Mouse (Mus musculus): ENCODE results near the gene Ptprf. TPM values are rescaled to one million over a fixed set of nuclear protein-coding genes. Genes with fewer than 3 reads are reported as not detected.

Gene Ptprf
- polyA plus RNA-seq, 1 experiment from 2014 or later, result 79.8 TPM

- peak; percentile 87 for ATAC-seq (ENCODE audit: insufficient number of reproducible peaks, insufficient read depth, low FRiP score, low read depth)
- Histone ChIP-seq H3K9ac (replicated peaks; ENCODE audit: low read depth, low read length) (no peak overlapping the region), H3K4me1 (ENCODE audit: control insufficient read depth, insufficient read depth, low read length) (peaks cover 52% of the 10 kb centered on the region)
These were observed 14.5 kb downstream of the Ptprf start for GRCm38 (mm10) chr4:118276520-118277232.

GRCm38 (mm10) chr4:118275601-118276519, 15.3 kb downstream of the Ptprf start:
- H3K27ac ChIP-seq (ENCODE audit: low read length), result peak overlapping the region; percentile 48
- peaks cover 52% of the 10 kb centered on the region for H3K4me1 ChIP-seq (ENCODE audit: control insufficient read depth, insufficient read depth, low read length)
- no peak overlapping the region for H3K4me3 ChIP-seq (ENCODE audit: low read depth, low read length)
- H3K9me3 ChIP-seq (ENCODE audit: control insufficient read depth, low read depth, low read length), result no peaks in the 10 kb centered on the region
- 72% methylated on average over 6 of the region's 6 CpGs for WGBS
- peak; percentile 50 for ATAC-seq (ENCODE audit: insufficient number of reproducible peaks, insufficient read depth, low FRiP score, low read depth)
- no peak overlapping the region for H3K9ac ChIP-seq (replicated peaks; ENCODE audit: low read depth, low read length)
- H3K27me3 ChIP-seq (ENCODE audit: control insufficient read depth, insufficient read depth, low read length), result no peaks in the 10 kb centered on the region
- H3K4me2 ChIP-seq (replicated peaks; ENCODE audit: low read depth, low read length), result peak overlapping the region; percentile 6; the same call in 1 of the 2 replicates
- H3K36me3 ChIP-seq (ENCODE audit: control insufficient read depth, insufficient read depth, low read length), result peaks cover 18% of the 10 kb centered on the region; the same call in 1 of the 2 replicates

More at GRCm38 (mm10) chr4:118276520-118277232, 14.5 kb downstream of the Ptprf start:
- Histone ChIP-seq H3K27ac (ENCODE audit: low read length) (peak overlapping the region; percentile 48), H3K27me3 (ENCODE audit: control insufficient read depth, insufficient read depth, low read length) (no peaks in the 10 kb centered on the region), H3K9me3 (ENCODE audit: control insufficient read depth, low read depth, low read length) (no peaks in the 10 kb centered on the region), H3K4me3 (ENCODE audit: low read depth, low read length) (no peak overlapping the region), H3K4me2 (replicated peaks; ENCODE audit: low read depth, low read length) (peak overlapping the region; percentile 6; the same call in 1 of the 2 replicates), H3K36me3 (ENCODE audit: control insufficient read depth, insufficient read depth, low read length) (peaks cover 19% of the 10 kb centered on the region; the same call in 1 of the 2 replicates)
- WGBS, result 22% methylated on average over 9 of the region's 9 CpGs

GRCm38 (mm10) chr4:118274521-118274920, 16.7 kb downstream of the Ptprf start:
- 48% methylated on average over 7 of the region's 7 CpGs for WGBS
- no peaks in the 10 kb centered on the region for H3K27me3 ChIP-seq (ENCODE audit: control insufficient read depth, insufficient read depth, low read length)
- no peaks in the 10 kb centered on the region for H3K9me3 ChIP-seq (ENCODE audit: control insufficient read depth, low read depth, low read length)
- peaks cover 28% of the 10 kb centered on the region; the same call in 1 of the 2 replicates for H3K36me3 ChIP-seq (ENCODE audit: control insufficient read depth, insufficient read depth, low read length)
- H3K4me2 ChIP-seq (replicated peaks; ENCODE audit: low read depth, low read length), result no peak overlapping the region
- H3K9ac ChIP-seq (replicated peaks; ENCODE audit: low read depth, low read length), result no peak overlapping the region
- peaks cover 48% of the 10 kb centered on the region for H3K4me1 ChIP-seq (ENCODE audit: control insufficient read depth, insufficient read depth, low read length)
- H3K4me3 ChIP-seq (ENCODE audit: low read depth, low read length), result no peak overlapping the region
- peak overlapping the region; percentile 97; the same call in 1 of the 2 replicates for H3K27ac ChIP-seq (ENCODE audit: low read length)
- ATAC-seq (ENCODE audit: insufficient number of reproducible peaks, insufficient read depth, low FRiP score, low read depth), result no peak

GRCm38 (mm10) chr4:118273998-118274397, 17.2 kb downstream of the Ptprf start:
- 74% methylated on average over 8 of the region's 8 CpGs for WGBS

GRCm38 (mm10) chr4:118273545-118273944, 17.7 kb downstream of the Ptprf start:
- H3K4me1 ChIP-seq (ENCODE audit: control insufficient read depth, insufficient read depth, low read length), result peaks cover 48% of the 10 kb centered on the region
- H3K9ac ChIP-seq (replicated peaks; ENCODE audit: low read depth, low read length), result no peak overlapping the region
- H3K9me3 ChIP-seq (ENCODE audit: control insufficient read depth, low read depth, low read length), result no peaks in the 10 kb centered on the region
- H3K36me3 ChIP-seq (ENCODE audit: control insufficient read depth, insufficient read depth, low read length), result peaks cover 34% of the 10 kb centered on the region; the same call in 1 of the 2 replicates
- no peaks in the 10 kb centered on the region for H3K27me3 ChIP-seq (ENCODE audit: control insufficient read depth, insufficient read depth, low read length)
- 55% methylated on average over 5 of the region's 5 CpGs for WGBS
- ATAC-seq (ENCODE audit: insufficient number of reproducible peaks, insufficient read depth, low FRiP score, low read depth), result no peak
- H3K4me2 ChIP-seq (replicated peaks; ENCODE audit: low read depth, low read length), result no peak overlapping the region
- H3K27ac ChIP-seq (ENCODE audit: low read length), result peak overlapping the region; percentile 97
- no peak overlapping the region for H3K4me3 ChIP-seq (ENCODE audit: low read depth, low read length)

More at GRCm38 (mm10) chr4:118273998-118274397, 17.2 kb downstream of the Ptprf start:
- Histone ChIP-seq H3K27me3 (ENCODE audit: control insufficient read depth, insufficient read depth, low read length) (no peaks in the 10 kb centered on the region), H3K27ac (ENCODE audit: low read length) (peak overlapping the region; percentile 97; the same call in 1 of the 2 replicates), H3K36me3 (ENCODE audit: control insufficient read depth, insufficient read depth, low read length) (peaks cover 33% of the 10 kb centered on the region; the same call in 1 of the 2 replicates), H3K4me1 (ENCODE audit: control insufficient read depth, insufficient read depth, low read length) (peaks cover 48% of the 10 kb centered on the region), H3K9ac (replicated peaks; ENCODE audit: low read depth, low read length) (no peak overlapping the region), H3K4me3 (ENCODE audit: low read depth, low read length) (no peak overlapping the region), H3K9me3 (ENCODE audit: control insufficient read depth, low read depth, low read length) (no peaks in the 10 kb centered on the region), H3K4me2 (replicated peaks; ENCODE audit: low read depth, low read length) (no peak overlapping the region)
- ATAC-seq (ENCODE audit: insufficient number of reproducible peaks, insufficient read depth, low FRiP score, low read depth), result no peak

GRCm38 (mm10) chr4:118272871-118273270, 18.3 kb downstream of the Ptprf start:
- no peak for ATAC-seq (ENCODE audit: insufficient number of reproducible peaks, insufficient read depth, low FRiP score, low read depth)
- H3K4me2 ChIP-seq (replicated peaks; ENCODE audit: low read depth, low read length), result 0 out of 2 replicates have a peak overlapping the region, but pooled peaks have one; percentile 22
- no peak overlapping the region for H3K4me3 ChIP-seq (ENCODE audit: low read depth, low read length)
- peaks cover 42% of the 10 kb centered on the region for H3K4me1 ChIP-seq (ENCODE audit: control insufficient read depth, insufficient read depth, low read length)
- H3K36me3 ChIP-seq (ENCODE audit: control insufficient read depth, insufficient read depth, low read length), result peaks cover 37% of the 10 kb centered on the region
- H3K9me3 ChIP-seq (ENCODE audit: control insufficient read depth, low read depth, low read length), result no peaks in the 10 kb centered on the region
- H3K9ac ChIP-seq (replicated peaks; ENCODE audit: low read depth, low read length), result no peak overlapping the region
- H3K27ac ChIP-seq (ENCODE audit: low read length), result peak overlapping the region; percentile 97
- H3K27me3 ChIP-seq (ENCODE audit: control insufficient read depth, insufficient read depth, low read length), result no peaks in the 10 kb centered on the region
- WGBS, result 80% methylated on average over 3 of the region's 3 CpGs

GRCm38 (mm10) chr4:118272258-118272657, 18.9 kb downstream of the Ptprf start:
- H3K4me3 ChIP-seq (ENCODE audit: low read depth, low read length), result no peak overlapping the region
- H3K4me1 ChIP-seq (ENCODE audit: control insufficient read depth, insufficient read depth, low read length), result peaks cover 35% of the 10 kb centered on the region
- no peaks in the 10 kb centered on the region for H3K9me3 ChIP-seq (ENCODE audit: control insufficient read depth, low read depth, low read length)
- no peaks in the 10 kb centered on the region for H3K27me3 ChIP-seq (ENCODE audit: control insufficient read depth, insufficient read depth, low read length)
- peak; percentile 86 for ATAC-seq (ENCODE audit: insufficient number of reproducible peaks, insufficient read depth, low FRiP score, low read depth)
- 50% methylated on average over 5 of the region's 5 CpGs for WGBS
- H3K27ac ChIP-seq (ENCODE audit: low read length), result peak overlapping the region; percentile 97
- H3K36me3 ChIP-seq (ENCODE audit: control insufficient read depth, insufficient read depth, low read length), result peaks cover 42% of the 10 kb centered on the region
- 0 out of 2 replicates have a peak overlapping the region, but pooled peaks have one; percentile 22 for H3K4me2 ChIP-seq (replicated peaks; ENCODE audit: low read depth, low read length)
- H3K9ac ChIP-seq (replicated peaks; ENCODE audit: low read depth, low read length), result no peak overlapping the region

- no peaks in the 10 kb centered on the region for H3K9me3 ChIP-seq (ENCODE audit: control insufficient read depth, low read depth, low read length)
- no peak overlapping the region for H3K9ac ChIP-seq (replicated peaks; ENCODE audit: low read depth, low read length)
- H3K27me3 ChIP-seq (ENCODE audit: control insufficient read depth, insufficient read depth, low read length), result no peaks in the 10 kb centered on the region
- H3K27ac ChIP-seq (ENCODE audit: low read length), result peak overlapping the region; percentile 97
- ATAC-seq (ENCODE audit: insufficient number of reproducible peaks, insufficient read depth, low FRiP score, low read depth), result no peak
- 0 out of 2 replicates have a peak overlapping the region, but pooled peaks have one; percentile 3 for H3K4me2 ChIP-seq (replicated peaks; ENCODE audit: low read depth, low read length)
- peaks cover 30% of the 10 kb centered on the region for H3K4me1 ChIP-seq (ENCODE audit: control insufficient read depth, insufficient read depth, low read length)
- H3K36me3 ChIP-seq (ENCODE audit: control insufficient read depth, insufficient read depth, low read length), result peaks cover 48% of the 10 kb centered on the region
- 75% methylated on average over 9 of the region's 9 CpGs for WGBS
- H3K4me3 ChIP-seq (ENCODE audit: low read depth, low read length), result no peak overlapping the region
These were observed 19.6 kb downstream of the Ptprf start for GRCm38 (mm10) chr4:118271556-118272074.

All from stomach, embryonic 14.5 days (tissue).